Mouse (Mus musculus) kidney, adult 2 months (tissue): ENCODE measurements at regions not wholly inside any gene's neighbourhood (a gene's known extent, or its start where the extent isn't known, plus 50 kb on each side); places are given as distances from the start of the nearest gene placed in this dataset.

ENCODE experiments used
- CTCF ChIP-seq: fragments of 200-500 bp; conservative IDR thresholded peaks from 2 replicates; pipeline ENCODE4 v1.5.1; 2011; ENCODE audit warnings: low read depth, mild to moderate bottlenecking, control low read depth, low read length, moderate library complexity, mixed read lengths; ENCODE audit not compliant: insufficient read depth, insufficient read length
- POLR2A ChIP-seq: fragments of 200-500 bp; IDR thresholded peaks from one replicate; pipeline ENCODE4 v1.6.1; 2011; ENCODE audit warnings: low read depth, low read length, control low read depth

GRCm38 (mm10) chr6:18578501-18578900, 63.9 kb upstream of the Cttnbp2 start:
- TF ChIP-seq CTCF (no peak), POLR2A (no peak)
